Mouse (Mus musculus) left cerebral cortex, adult 2 months (tissue): ENCODE measurements around the gene Rint1. TPM values are rescaled to one million over a fixed set of nuclear protein-coding genes. Genes with fewer than 3 reads are reported as not detected.
A peak's percentile ranks its signal among the peaks of the same experiment; 100 is the strongest.

Experiments
- DNase-seq, 2 experiments: peaks; one replicate each; pipeline ENCODE4 v3.0.0; 2021 to 2022; ENCODE audit warnings: low spot score in 2 of 2, mixed read lengths in 1 of 2; ENCODE audit errors: extremely low spot score in 1 of 2
- H3K27ac ChIP-seq: fragments of 200-600 bp; 2 replicates; pipeline ENCODE4 v1.8.1; 2022
- H3K4me3 ChIP-seq: fragments of 200-600 bp; 2 replicates; pipeline ENCODE4 v1.8.1; 2022
- CTCF ChIP-seq: fragments of 200-600 bp; IDR thresholded peaks from 2 replicates; pipeline ENCODE4 v1.8.1; 2022; ENCODE audit warnings: antibody characterized with exemption, mild to moderate bottlenecking, moderate library complexity
- intact Hi-C: fragments of 180-260 bp; cut with DNase I; formaldehyde crosslinking; loops from one replicate; pipeline ENCODE4 v1.15.1; 2025
- total RNA-seq, 2 experiments: library from RNA; stranded (reverse); gene quantifications; 2 replicates each; pipeline ENCODE4 v1.2.3; 2021

Rint1 gene
- total RNA-seq, 2 experiments from 2014 or later: 21.8 to 25.5 TPM

GRCm38 (mm10) chr5:23782051-23782810 lies 5.3 kb upstream of the Rint1 start:
- TF ChIP-seq CTCF: no peak
- DNase-seq: no peak
- intact Hi-C loops: no loop called here
- peak overlapping the region; percentile 91 for H3K4me3 ChIP-seq
- H3K27ac ChIP-seq: no peak overlapping the region

GRCm38 (mm10) chr5:23782931-23783877 lies 4.3 kb upstream of the Rint1 start, which contains the start of gene Pus7:
TSS of gene Pus7 (minus strand) at chr5:23783711.
- peak; percentile 79 to 87 for DNase-seq
- peak within 1 kb of the TSS; percentile 91 for H3K4me3 ChIP-seq
- no peak for TF ChIP-seq CTCF
- peak within 1 kb of the TSS; percentile 45 for H3K27ac ChIP-seq
- intact Hi-C loops: no loop called here

GRCm38 (mm10) chr5:23788390-23788830 lies 899 bp downstream of the Rint1 start:
- Histone ChIP-seq H3K27ac (no peak overlapping the region), H3K4me3 (peak overlapping the region; percentile 90)
- no peak for TF ChIP-seq CTCF
- no peak for DNase-seq
- intact Hi-C loops: no loop called here

GRCm38 (mm10) chr5:23789078-23789612 lies 1.6 kb downstream of the Rint1 start:
- H3K4me3 ChIP-seq: no peak overlapping the region
- no peak for DNase-seq
- TF ChIP-seq CTCF: peak; percentile 1
- H3K27ac ChIP-seq: no peak overlapping the region
- intact Hi-C loops: no loop called here

- TF ChIP-seq CTCF: no peak
- intact Hi-C loops: no loop called here
- Histone ChIP-seq H3K27ac (no peak overlapping the region), H3K4me3 (no peak overlapping the region)
- no peak for DNase-seq
Measured at GRCm38 (mm10) chr5:23792726-23793125, 5.2 kb downstream of the Rint1 start.

GRCm38 (mm10) chr5:23814841-23815240 lies 27.3 kb downstream of the Rint1 start:
- Histone ChIP-seq H3K27ac (no peak overlapping the region), H3K4me3 (no peak overlapping the region)
- intact Hi-C loops: no loop called here
- no peak for DNase-seq
- no peak for TF ChIP-seq CTCF

- TF ChIP-seq CTCF: no peak
- H3K27ac ChIP-seq: no peak overlapping the region
- DNase-seq: no peak
- no peak overlapping the region for H3K4me3 ChIP-seq
- intact Hi-C loops: no loop called here
Measured at GRCm38 (mm10) chr5:23816681-23817080, 29.2 kb downstream of the Rint1 start.

- H3K4me3 ChIP-seq: no peak overlapping the region
- no peak overlapping the region for H3K27ac ChIP-seq
- intact Hi-C loops: no loop called here
- DNase-seq: no peak
- no peak for TF ChIP-seq CTCF
Measured at GRCm38 (mm10) chr5:23822306-23822705, 34.8 kb downstream of the Rint1 start.

GRCm38 (mm10) chr5:23824171-23824733 lies 36.7 kb downstream of the Rint1 start:
- Histone ChIP-seq H3K4me3 (no peak overlapping the region), H3K27ac (no peak overlapping the region)
- intact Hi-C loops: no loop called here

GRCm38 (mm10) chr5:23826321-23827004 lies 39.0 kb downstream of the Rint1 start:
- intact Hi-C loops: no loop called here
- peak; percentile 26 to 59 for DNase-seq
- TF ChIP-seq CTCF: peak; percentile 83
- Histone ChIP-seq H3K27ac (no peak overlapping the region), H3K4me3 (no peak overlapping the region)

More at GRCm38 (mm10) chr5:23824171-23824733, 36.7 kb downstream of the Rint1 start:
- TF ChIP-seq CTCF: no peak
- DNase-seq: no peak
